Mouse (Mus musculus): ENCODE measurements around the gene Oprd1. TPM values are rescaled to one million over a fixed set of nuclear protein-coding genes. Genes with fewer than 3 reads are reported as not detected.

The Oprd1 gene
- polyA plus RNA-seq, 1 experiment: 0.60 TPM

DNA sequence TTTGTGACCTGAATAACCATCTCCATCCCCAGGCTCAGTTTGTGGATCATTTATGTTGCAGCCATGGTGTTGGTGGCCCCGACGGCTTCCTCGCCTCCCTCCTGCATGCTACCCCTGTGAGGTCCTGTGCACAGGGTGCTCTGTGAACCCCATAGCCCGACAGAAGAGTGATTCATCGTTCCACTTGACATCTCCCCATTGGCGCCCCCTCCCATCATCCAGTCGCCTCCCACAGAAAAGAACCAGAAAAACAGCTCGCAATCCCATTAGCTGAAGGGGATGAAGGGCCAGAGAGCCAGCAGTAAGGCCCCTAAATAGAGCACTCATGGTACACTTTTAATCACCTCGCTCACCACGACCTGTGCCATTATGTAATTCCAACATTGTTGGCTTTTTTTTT is 32.2 kb upstream of the Oprd1 start:
- Histone ChIP-seq H3K27me3 (ENCODE audit: control insufficient read depth, insufficient read depth, low read length) (no peaks in the 10 kb centered on the region), H3K4me1 (ENCODE audit: control insufficient read depth, insufficient read depth, insufficient read length, low read length) (no peaks in the 10 kb centered on the region; the same call in 1 of the 2 replicates), H3K27ac (ENCODE audit: insufficient read depth, low read depth, low read length) (no peak overlapping the region), H3K4me3 (ENCODE audit: low read depth, low read length) (no peak overlapping the region), H3K36me3 (ENCODE audit: control insufficient read depth, insufficient read depth, low read length) (no peaks in the 10 kb centered on the region)
- 63% methylated on average over 10 of the region's 10 CpGs for WGBS
- TF ChIP-seq POLR2A (IDR thresholded peaks at IDR 0.05; ENCODE audit: low read depth, low read length) (no peak), CTCF (IDR thresholded peaks at IDR 0.05; ENCODE audit: extremely low read depth, insufficient read length, insufficient replicate concordance, low read depth, low read length) (no peak)

GRCm38 (mm10) chr4:132170891-132171290 is 26.6 kb upstream of the Oprd1 start:
- WGBS: 66% methylated on average over 7 of the region's 7 CpGs

GRCm38 (mm10) chr4:132169761-132170160 is 25.5 kb upstream of the Oprd1 start:
- Histone ChIP-seq H3K27ac (ENCODE audit: insufficient read depth, low read depth, low read length) (no peak overlapping the region), H3K4me3 (ENCODE audit: low read depth, low read length) (no peak overlapping the region), H3K27me3 (ENCODE audit: control insufficient read depth, insufficient read depth, low read length) (no peaks in the 10 kb centered on the region), H3K36me3 (ENCODE audit: control insufficient read depth, insufficient read depth, low read length) (no peaks in the 10 kb centered on the region), H3K4me1 (ENCODE audit: control insufficient read depth, insufficient read depth, insufficient read length, low read length) (no peaks in the 10 kb centered on the region)
- WGBS: 89% methylated on average over 5 of the region's 5 CpGs
- no peak for TF ChIP-seq POLR2A (IDR thresholded peaks at IDR 0.05; ENCODE audit: low read depth, low read length)
- TF ChIP-seq CTCF (IDR thresholded peaks at IDR 0.05; ENCODE audit: extremely low read depth, insufficient read length, insufficient replicate concordance, low read depth, low read length): no peak

More at GRCm38 (mm10) chr4:132170891-132171290, 26.6 kb upstream of the Oprd1 start:
- Histone ChIP-seq H3K4me3 (ENCODE audit: low read depth, low read length) (no peak overlapping the region), H3K27me3 (ENCODE audit: control insufficient read depth, insufficient read depth, low read length) (no peaks in the 10 kb centered on the region), H3K36me3 (ENCODE audit: control insufficient read depth, insufficient read depth, low read length) (no peaks in the 10 kb centered on the region), H3K27ac (ENCODE audit: insufficient read depth, low read depth, low read length) (no peak overlapping the region), H3K4me1 (ENCODE audit: control insufficient read depth, insufficient read depth, insufficient read length, low read length) (no peaks in the 10 kb centered on the region)
- TF ChIP-seq CTCF (IDR thresholded peaks at IDR 0.05; ENCODE audit: extremely low read depth, insufficient read length, insufficient replicate concordance, low read depth, low read length) (no peak), POLR2A (IDR thresholded peaks at IDR 0.05; ENCODE audit: low read depth, low read length) (no peak)

- Histone ChIP-seq H3K36me3 (ENCODE audit: control insufficient read depth, insufficient read depth, low read length) (no peaks in the 10 kb centered on the region), H3K4me1 (ENCODE audit: control insufficient read depth, insufficient read depth, insufficient read length, low read length) (no peaks in the 10 kb centered on the region), H3K27ac (ENCODE audit: insufficient read depth, low read depth, low read length) (no peak overlapping the region), H3K4me3 (ENCODE audit: low read depth, low read length) (no peak overlapping the region), H3K27me3 (ENCODE audit: control insufficient read depth, insufficient read depth, low read length) (no peaks in the 10 kb centered on the region)
- WGBS: 92% methylated on average over 3 of the region's 3 CpGs
- no peak for TF ChIP-seq POLR2A (IDR thresholded peaks at IDR 0.05; ENCODE audit: low read depth, low read length)
- no peak for TF ChIP-seq CTCF (IDR thresholded peaks at IDR 0.05; ENCODE audit: extremely low read depth, insufficient read length, insufficient replicate concordance, low read depth, low read length)
Observed at GRCm38 (mm10) chr4:132169271-132169670, 25.0 kb upstream of the Oprd1 start.

- H3K4me3 ChIP-seq (ENCODE audit: low read depth, low read length): no peak overlapping the region
- TF ChIP-seq CTCF (IDR thresholded peaks at IDR 0.05; ENCODE audit: extremely low read depth, insufficient read length, insufficient replicate concordance, low read depth, low read length) (no peak), POLR2A (IDR thresholded peaks at IDR 0.05; ENCODE audit: low read depth, low read length) (no peak)
- 89% methylated on average over 3 of the region's 3 CpGs for WGBS
- H3K4me1 ChIP-seq (ENCODE audit: control insufficient read depth, insufficient read depth, insufficient read length, low read length): no peaks in the 10 kb centered on the region
- H3K27me3 ChIP-seq (ENCODE audit: control insufficient read depth, insufficient read depth, low read length): no peaks in the 10 kb centered on the region
- H3K27ac ChIP-seq (ENCODE audit: insufficient read depth, low read depth, low read length): no peak overlapping the region
- no peaks in the 10 kb centered on the region for H3K36me3 ChIP-seq (ENCODE audit: control insufficient read depth, insufficient read depth, low read length)
Observed at GRCm38 (mm10) chr4:132167436-132167835, 23.1 kb upstream of the Oprd1 start.

GRCm38 (mm10) chr4:132166350-132167290 is 22.3 kb upstream of the Oprd1 start:
- Histone ChIP-seq H3K4me3 (ENCODE audit: low read depth, low read length) (no peak overlapping the region), H3K27ac (ENCODE audit: insufficient read depth, low read depth, low read length) (no peak overlapping the region), H3K27me3 (ENCODE audit: control insufficient read depth, insufficient read depth, low read length) (no peaks in the 10 kb centered on the region), H3K4me1 (ENCODE audit: control insufficient read depth, insufficient read depth, insufficient read length, low read length) (no peaks in the 10 kb centered on the region), H3K36me3 (ENCODE audit: control insufficient read depth, insufficient read depth, low read length) (no peaks in the 10 kb centered on the region)
- TF ChIP-seq POLR2A (IDR thresholded peaks at IDR 0.05; ENCODE audit: low read depth, low read length): no peak
- TF ChIP-seq CTCF (IDR thresholded peaks at IDR 0.05; ENCODE audit: extremely low read depth, insufficient read length, insufficient replicate concordance, low read depth, low read length): no peak
- WGBS: 62% methylated on average over 16 of the region's 16 CpGs

DNA sequence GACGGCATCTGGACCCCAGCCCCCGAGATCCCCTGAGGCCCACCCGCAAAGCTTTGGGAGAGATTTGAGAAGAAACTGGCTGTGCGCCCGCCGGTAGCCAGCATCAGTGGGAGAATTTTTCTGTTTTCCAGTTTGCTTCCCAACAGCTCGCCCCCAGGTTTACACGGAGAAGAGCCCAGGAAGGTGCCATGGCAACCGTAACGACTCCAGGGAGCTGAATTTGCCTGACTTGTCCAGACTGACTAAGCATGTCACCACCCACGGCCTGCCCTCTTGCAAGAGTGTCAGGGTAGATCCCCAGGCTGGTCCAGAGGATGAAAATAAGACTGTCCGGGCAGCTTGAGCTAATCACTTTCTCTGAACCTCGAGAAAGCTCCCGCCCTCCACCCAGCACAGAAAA is 21.4 kb upstream of the Oprd1 start:
- H3K27ac ChIP-seq (ENCODE audit: insufficient read depth, low read depth, low read length): no peak overlapping the region
- H3K27me3 ChIP-seq (ENCODE audit: control insufficient read depth, insufficient read depth, low read length): no peaks in the 10 kb centered on the region
- no peaks in the 10 kb centered on the region for H3K4me1 ChIP-seq (ENCODE audit: control insufficient read depth, insufficient read depth, insufficient read length, low read length)
- WGBS: 75% methylated on average over 14 of the region's 14 CpGs
- no peak overlapping the region for H3K4me3 ChIP-seq (ENCODE audit: low read depth, low read length)
- H3K36me3 ChIP-seq (ENCODE audit: control insufficient read depth, insufficient read depth, low read length): no peaks in the 10 kb centered on the region
- no peak for TF ChIP-seq POLR2A (IDR thresholded peaks at IDR 0.05; ENCODE audit: low read depth, low read length)
- no peak for TF ChIP-seq CTCF (IDR thresholded peaks at IDR 0.05; ENCODE audit: extremely low read depth, insufficient read length, insufficient replicate concordance, low read depth, low read length)
